Mouse (Mus musculus) C2C12 (cell line): Measurements from ENCODE around the gene Dmgdh. TPM values are rescaled to one million over a fixed set of nuclear protein-coding genes. Genes with fewer than 3 reads are reported as not detected.

Source experiments
- H3K27me3 ChIP-seq: one replicate; pipeline ENCODE4 v1.6.1; 2011; ENCODE audit not compliant: control insufficient read depth, insufficient read depth, insufficient read length
- H3K36me3 ChIP-seq: one replicate; pipeline ENCODE4 v1.6.1; 2011; ENCODE audit not compliant: control insufficient read depth, insufficient read depth
- H3K4me3 ChIP-seq: one replicate; pipeline ENCODE4 v1.5.1; 2011; ENCODE audit warnings: mild to moderate bottlenecking, control low read depth; ENCODE audit not compliant: poor library complexity, insufficient read depth, severe bottlenecking
- H3K79me2 ChIP-seq: one replicate; pipeline ENCODE4 v1.6.1; 2011; ENCODE audit not compliant: control insufficient read depth, insufficient read depth
- H3K79me3 ChIP-seq: one replicate; pipeline ENCODE4 v1.6.1; 2011; ENCODE audit warnings: low read depth, control low read depth
- H3ac ChIP-seq: one replicate; pipeline ENCODE3; 2011; ENCODE audit warnings: low read depth; ENCODE audit not compliant: control insufficient read depth, insufficient read length
- CEBPB ChIP-seq: IDR thresholded peaks from one replicate; pipeline ENCODE4 v1.6.1; 2011; ENCODE audit warnings: low read depth, mild to moderate bottlenecking, control low read depth, moderate library complexity
- CTCF ChIP-seq: IDR thresholded peaks from one replicate; pipeline ENCODE4 v1.5.1; 2011; ENCODE audit not compliant: control insufficient read depth, insufficient read depth, insufficient read length
- FOSL1 ChIP-seq: IDR thresholded peaks from one replicate; pipeline ENCODE4 v1.8.0; 2011; ENCODE audit warnings: mild to moderate bottlenecking, low read length; ENCODE audit not compliant: poor library complexity, insufficient read depth, severe bottlenecking
- MAX ChIP-seq: IDR thresholded peaks from one replicate; pipeline ENCODE4 v1.6.1; 2011; ENCODE audit warnings: mild to moderate bottlenecking, control low read depth
- MYOD1 ChIP-seq: IDR thresholded peaks from one replicate; pipeline ENCODE4 v1.6.1; 2011; ENCODE audit warnings: low read depth; ENCODE audit not compliant: control insufficient read depth, insufficient read length
- MYOG ChIP-seq: IDR thresholded peaks from one replicate; pipeline ENCODE4 v1.6.1; 2011; ENCODE audit not compliant: control insufficient read depth, insufficient read length; ENCODE audit errors: extremely low read depth
- USF1 ChIP-seq: IDR thresholded peaks from one replicate; pipeline ENCODE4 v1.6.1; 2011; ENCODE audit warnings: low read depth, mild to moderate bottlenecking, control low read depth, moderate library complexity
- polyA plus RNA-seq: library from polyadenylated mRNA; unstranded; fragments of >200 nt; fragmentation: generic; extraction: Trizol; gene quantifications from one replicate; pipeline ENCODE4 v1.2.1, GENCODE M21; 2012; ENCODE audit warnings: missing spikeins

Gene Dmgdh
- polyA plus RNA-seq, 1 experiment, result not detected

DNA sequence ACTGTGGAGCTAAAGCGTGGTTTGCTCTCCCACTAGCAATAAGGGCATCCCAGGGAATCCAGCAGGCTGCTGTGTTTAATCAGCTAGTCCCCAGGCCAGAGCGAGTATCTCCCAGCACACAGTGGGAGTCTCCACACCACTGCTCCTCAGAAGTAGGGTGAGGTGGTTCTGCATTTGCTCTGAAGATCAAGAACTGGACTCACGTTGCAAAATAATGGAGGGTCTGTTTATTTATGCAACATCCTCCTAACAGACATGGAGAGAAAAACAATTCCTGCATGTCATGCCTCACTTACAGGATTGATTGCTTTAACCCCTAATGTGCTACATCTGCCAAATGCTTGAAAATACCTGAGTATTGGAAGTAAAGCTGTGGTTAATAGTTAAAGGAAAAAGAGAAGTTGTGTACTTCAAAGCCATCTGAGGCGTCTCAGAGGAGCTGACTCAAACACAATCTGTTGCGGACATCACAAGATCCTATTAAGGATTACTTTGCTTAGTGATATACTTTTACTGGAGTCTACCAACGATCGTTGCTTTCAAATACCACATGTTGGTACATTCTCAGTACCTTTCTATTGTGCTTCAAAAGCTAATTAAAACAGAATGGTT, 99.6 kb downstream of the Dmgdh start:
- no peak for TF ChIP-seq MYOG
- no peak for TF ChIP-seq MYOD1
- no peak for TF ChIP-seq MAX
- no peak for TF ChIP-seq FOSL1
- no peak for TF ChIP-seq CEBPB
- TF ChIP-seq CTCF, result no peak
- TF ChIP-seq USF1, result no peak

DNA sequence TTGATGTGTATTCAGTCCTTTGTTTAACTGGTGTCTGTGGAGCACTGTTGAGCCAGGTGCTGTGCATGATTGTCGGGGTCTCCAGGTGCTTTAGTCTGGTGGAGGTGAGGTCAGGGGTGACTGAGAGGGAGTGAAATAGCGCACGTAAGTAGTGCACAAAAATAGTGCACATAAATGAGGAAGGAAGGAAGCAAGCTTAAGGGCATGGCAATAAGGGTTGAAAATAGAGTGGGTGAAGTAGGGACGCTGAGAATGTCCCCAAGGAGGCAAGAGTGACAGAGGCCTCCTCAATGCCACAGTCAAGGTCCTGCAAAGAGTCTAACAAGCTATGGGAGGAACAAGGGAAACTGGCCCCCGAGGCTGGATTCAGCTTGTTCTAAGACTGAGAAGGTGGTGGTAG, 108.6 kb downstream of the Dmgdh start:
- no peak for TF ChIP-seq MAX
- no peak for TF ChIP-seq CEBPB
- no peak for TF ChIP-seq MYOG
- no peak for TF ChIP-seq CTCF
- TF ChIP-seq USF1, result no peak
- no peak for TF ChIP-seq MYOD1
- TF ChIP-seq FOSL1, result no peak
- Histone ChIP-seq H3K36me3 (no peaks in the 10 kb centered on the region), H3K79me3 (no peaks in the 10 kb centered on the region), H3K79me2 (no peaks in the 10 kb centered on the region), H3K27me3 (no peaks in the 10 kb centered on the region), H3ac (no peak overlapping the region), H3K4me3 (no peak overlapping the region)

More for the DNA sequence above, 99.6 kb downstream of the Dmgdh start:
- H3K4me3 ChIP-seq, result no peak overlapping the region
- no peak overlapping the region for H3ac ChIP-seq
- no peaks in the 10 kb centered on the region for H3K79me2 ChIP-seq
- H3K79me3 ChIP-seq, result no peaks in the 10 kb centered on the region
- H3K27me3 ChIP-seq, result no peaks in the 10 kb centered on the region
- H3K36me3 ChIP-seq, result no peaks in the 10 kb centered on the region

DNA sequence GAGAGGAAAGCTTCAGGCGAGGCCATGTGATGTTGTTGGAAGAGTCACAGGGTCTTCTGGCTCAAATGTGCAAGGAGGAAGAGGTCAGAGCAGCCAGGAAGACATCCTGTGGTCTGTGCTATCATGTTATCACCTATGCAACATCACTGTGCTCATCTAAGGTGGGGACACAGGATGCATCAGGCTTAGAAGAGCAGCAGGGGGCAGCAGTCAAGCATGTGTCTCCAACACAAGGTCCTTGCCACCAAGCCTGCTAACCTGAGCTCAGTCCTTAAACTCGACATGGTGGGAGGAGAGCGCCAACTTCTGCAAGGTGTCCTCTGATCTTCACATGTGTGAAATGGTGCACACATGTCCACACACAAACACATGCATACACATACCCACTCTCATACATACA, 111.1 kb downstream of the Dmgdh start:
- H3K27me3 ChIP-seq, result no peaks in the 10 kb centered on the region
- H3K36me3 ChIP-seq, result no peaks in the 10 kb centered on the region
- no peak overlapping the region for H3K4me3 ChIP-seq
- no peak overlapping the region for H3ac ChIP-seq
- H3K79me2 ChIP-seq, result no peaks in the 10 kb centered on the region
- H3K79me3 ChIP-seq, result no peaks in the 10 kb centered on the region
- TF ChIP-seq CEBPB, result no peak

DNA sequence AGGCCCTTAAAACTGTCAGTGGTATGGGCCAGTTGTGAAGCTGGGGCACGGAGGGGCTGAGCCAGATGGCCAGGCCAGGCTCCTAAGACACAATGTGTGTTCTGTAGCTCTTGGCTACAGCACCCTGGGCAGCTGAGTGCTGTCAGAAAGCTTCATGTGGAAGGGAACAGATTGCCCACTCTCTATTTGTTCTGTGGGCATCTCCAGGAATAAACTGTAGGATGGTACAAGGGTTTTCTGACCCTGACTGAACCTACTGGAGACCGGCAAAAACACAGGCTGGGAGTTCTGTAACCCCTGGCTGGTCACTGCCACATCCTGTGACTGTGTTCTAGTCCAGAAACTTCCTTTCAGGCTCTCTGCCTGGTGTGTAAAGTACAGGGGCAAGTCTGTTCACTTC, 111.8 kb downstream of the Dmgdh start:
- Histone ChIP-seq H3ac (no peak overlapping the region), H3K79me2 (no peaks in the 10 kb centered on the region), H3K79me3 (no peaks in the 10 kb centered on the region), H3K27me3 (no peaks in the 10 kb centered on the region), H3K36me3 (no peaks in the 10 kb centered on the region), H3K4me3 (no peak overlapping the region)
- TF ChIP-seq MAX (no peak), CTCF (no peak), FOSL1 (no peak), MYOG (no peak)

DNA sequence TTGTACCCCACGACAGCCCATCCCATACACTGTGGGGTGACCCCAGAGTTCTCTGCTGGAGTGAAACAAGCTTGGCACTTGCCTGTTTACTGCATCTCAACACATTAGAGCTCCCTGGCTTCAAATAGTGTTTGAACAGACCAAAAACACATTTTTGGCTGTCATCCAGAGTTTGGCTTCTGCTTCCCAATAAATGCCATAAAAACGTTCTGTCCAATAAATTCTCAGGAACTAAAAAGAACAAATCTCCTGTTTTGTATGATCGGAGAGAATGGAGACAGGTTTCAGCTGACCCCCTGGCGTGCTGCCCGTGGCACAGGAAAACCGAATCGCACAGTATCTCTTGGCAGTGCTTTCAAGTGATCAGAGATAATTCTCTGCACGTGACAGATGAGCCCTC, 113.4 kb downstream of the Dmgdh start:
- H3K36me3 ChIP-seq, result no peaks in the 10 kb centered on the region
- H3K4me3 ChIP-seq, result no peak overlapping the region
- H3K27me3 ChIP-seq, result no peaks in the 10 kb centered on the region
- H3ac ChIP-seq, result no peak overlapping the region
- H3K79me3 ChIP-seq, result no peaks in the 10 kb centered on the region
- TF ChIP-seq MYOD1 (no peak), MYOG (no peak), CTCF (no peak), MAX (no peak), USF1 (no peak), CEBPB (no peak)
- H3K79me2 ChIP-seq, result no peaks in the 10 kb centered on the region

DNA sequence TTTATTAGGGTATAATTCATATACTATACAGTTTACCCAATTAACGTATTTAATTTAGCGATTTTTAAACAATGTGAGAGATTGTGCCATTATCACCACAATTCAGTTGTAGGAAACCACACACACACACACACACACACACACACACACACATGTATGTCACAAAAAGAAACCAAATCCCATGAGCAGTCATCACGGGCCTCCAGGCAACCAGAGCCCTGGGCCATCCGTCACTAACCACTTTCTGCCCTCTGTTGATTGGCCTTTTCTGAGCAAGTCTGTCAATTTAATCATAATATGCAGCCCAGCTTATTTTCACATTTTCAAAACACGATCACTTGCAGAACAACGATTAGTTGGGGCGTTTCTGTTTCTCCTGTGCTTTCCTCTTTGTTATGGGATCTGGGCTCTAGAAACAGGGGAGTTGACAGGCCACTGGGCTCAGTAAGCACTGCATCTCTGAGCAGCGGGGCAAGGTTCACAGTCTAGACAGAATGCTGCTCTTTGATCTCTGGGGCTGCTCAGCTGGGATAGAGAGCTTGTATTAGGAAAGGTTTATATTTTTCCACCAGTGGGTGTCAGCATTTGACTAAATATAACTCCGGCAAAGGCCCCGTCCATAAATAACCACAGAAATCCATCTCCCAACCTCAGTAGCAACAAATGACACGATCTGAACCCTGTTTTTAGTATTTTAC, 118.9 kb downstream of the Dmgdh start:
- no peaks in the 10 kb centered on the region for H3K79me2 ChIP-seq
- no peak for TF ChIP-seq CTCF
- no peak for TF ChIP-seq MYOD1
- no peak for TF ChIP-seq MAX
- peaks cover 5% of the 10 kb centered on the region for H3K36me3 ChIP-seq
- H3K4me3 ChIP-seq, result no peak overlapping the region
- no peaks in the 10 kb centered on the region for H3K79me3 ChIP-seq
- H3K27me3 ChIP-seq, result no peaks in the 10 kb centered on the region
- H3ac ChIP-seq, result no peak overlapping the region
